8 mouse cellular contexts compared by ENCODE assay signal in genomic region chr5:29687671-29688070, GRCm38 (mm10). TPM values are rescaled to one million over a fixed set of nuclear protein-coding genes. Genes with fewer than 3 reads are reported as not detected.
DNase-seq lines count a peak whose midpoint lies in the region.

No protein-coding gene starts in this region.

- DNase-seq in layer of hippocampus, adult 9-10 months (ENCODE audit: low spot score) = peak; percentile 5
- DNase-seq in layer of hippocampus, postnatal 36 days = no peak
- peak; percentile 13 for DNase-seq in Muller cell, postnatal 12 days (ENCODE audit: inconsistent ontology term)
- peak; percentile 43 for DNase-seq in embryo, embryonic 9.5 days (ENCODE audit: extremely low spot score)
- DNase-seq in kidney, adult 9 months = peak; percentile 27
- peak; percentile 66 for DNase-seq in mesoderm, embryonic 11.5 days (ENCODE audit: low read depth, low spot score)
- peak; percentile 47 for DNase-seq in thymus, postnatal 25 days
- DNase-seq in cerebellum, adult 9-11 months = no peak

RNA-seq across cellular contexts. Expression of gene Dnajb6, which starts 47.8 kb away (rescaled TPM):
- 100 to 1,000 TPM; 173 to 183 TPM for total RNA-seq in layer of hippocampus, postnatal 36 days (2021)

RNA-seq across cellular contexts. Expression of gene Gm5129, which starts 48.1 kb away (rescaled TPM):
- total RNA-seq in layer of hippocampus, postnatal 36 days (2021) = 1 to 10 TPM in 1 of 2 experiments, not detected in 1; 1.6 TPM

Comparison
In these comparisons a context has a peak if more than half of its experiments do, and no peak if none do; other contexts are left out.
1. DNase-seq: peak in layer of hippocampus, adult 9-10 months (single experiment), Muller cell, postnatal 12 days (single experiment), embryo, embryonic 9.5 days (single experiment), kidney, adult 9 months (single experiment), mesoderm, embryonic 11.5 days (single experiment) and thymus, postnatal 25 days (single experiment); none in layer of hippocampus, postnatal 36 days (0 of 2) and cerebellum, adult 9-11 months (single experiment).